Mouse (Mus musculus) bone marrow, adult 2 months (tissue): Measurements from ENCODE around the gene Cage1.

ENCODE experiments used
- CTCF ChIP-seq: fragments of 200-500 bp; IDR thresholded peaks from 2 replicates; pipeline ENCODE4 v1.5.1; 2011; ENCODE audit warnings: low read length, control low read depth; ENCODE audit not compliant: control insufficient read depth, insufficient read depth
- POLR2A ChIP-seq: fragments of 200-500 bp; IDR thresholded peaks from 2 replicates; pipeline ENCODE4 v1.6.1; 2011; ENCODE audit warnings: low read depth, mild to moderate bottlenecking, control low read depth, low read length, borderline replicate concordance; ENCODE audit not compliant: control insufficient read depth

- TF ChIP-seq CTCF, result no peak
- no peak for TF ChIP-seq POLR2A
These were observed 42.5 kb upstream of the Cage1 start for GRCm38 (mm10) chr13:38079366-38079765.
